8 mouse cellular contexts compared by ENCODE assay signal in the genomic region with DNA sequence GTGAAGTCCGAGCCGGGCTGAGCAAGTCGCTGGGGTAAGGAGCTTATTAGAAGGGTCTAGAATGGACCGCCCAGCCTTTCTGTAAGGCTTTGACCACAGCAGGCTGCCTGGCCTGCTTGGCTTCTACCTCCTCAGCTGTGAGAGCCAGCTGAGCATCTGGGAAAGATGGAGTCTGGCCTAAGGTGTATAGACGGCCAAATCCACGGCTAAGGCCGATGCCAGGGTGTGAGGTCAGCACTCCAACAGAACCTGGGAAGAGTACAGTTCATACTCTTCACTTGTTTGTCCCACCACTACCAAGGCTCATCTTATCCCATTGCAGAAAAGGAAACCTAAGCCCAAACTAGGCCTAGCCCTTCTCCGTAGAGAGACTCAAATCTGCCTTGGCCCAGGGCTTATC. TPM values are rescaled to one million over a fixed set of nuclear protein-coding genes. Genes with fewer than 3 reads are reported as not detected.
DNase-seq lines count a peak whose midpoint lies in the region; ATAC-seq lines count a peak whose summit lies in the region.

No protein-coding gene starts in this region.

- H3K36me3 ChIP-seq in heart, embryonic 10.5 days: no peaks in the 10 kb centered on the region
- no peaks in the 10 kb centered on the region for H3K36me3 ChIP-seq in hindbrain, embryonic 10.5 days
- H3K36me3 ChIP-seq in midbrain, embryonic 12.5 days: no peaks in the 10 kb centered on the region

- peak overlapping the region; percentile 86 for H3K9ac ChIP-seq in midbrain, embryonic 12.5 days (replicated peaks)

- H3K4me1 ChIP-seq in heart, embryonic 10.5 days: peaks cover 44% of the 10 kb centered on the region
- peaks cover 85% of the 10 kb centered on the region for H3K4me1 ChIP-seq in hindbrain, embryonic 10.5 days (replicated peaks)
- peaks cover 78% of the 10 kb centered on the region for H3K4me1 ChIP-seq in midbrain, embryonic 12.5 days

- intact Hi-C loops in heart, postnatal 25 days (cut with DNase I): no loop called here
- intact Hi-C loops in left cerebral cortex, postnatal 36 days (cut with DNase I): no loop called here

- DNase-seq in heart, embryonic 10.5 days (ENCODE audit: low spot score): no peak
- no peak for DNase-seq in heart, postnatal 25 days (ENCODE audit: low spot score)
- DNase-seq in cerebellum, adult 9-11 months: peak; percentile 79
- DNase-seq in hindbrain, embryonic 10.5 days (ENCODE audit: low spot score): no peak
- DNase-seq in B cell, adult 2 months: no peak
- no peak for DNase-seq in right cerebral cortex, postnatal 25 days
- no peak for DNase-seq in left cerebral cortex, postnatal 36 days (ENCODE audit: low spot score in 2 of 2)

- no peak for ATAC-seq in midbrain, embryonic 12.5 days (ENCODE audit: low FRiP score, low read depth)

- peaks cover 72% of the 10 kb centered on the region for H3K27me3 ChIP-seq in heart, embryonic 10.5 days (ENCODE audit: insufficient read depth, poor library complexity, severe bottlenecking)
- peaks cover 47% of the 10 kb centered on the region for H3K27me3 ChIP-seq in hindbrain, embryonic 10.5 days (ENCODE audit: insufficient read depth, poor library complexity, severe bottlenecking)
- H3K27me3 ChIP-seq in midbrain, embryonic 12.5 days: peaks cover 27% of the 10 kb centered on the region

- peak overlapping the region; percentile 73 for H3K4me2 ChIP-seq in midbrain, embryonic 12.5 days (replicated peaks)

- WGBS in heart, embryonic 10.5 days: 80% methylated on average over 8 of the region's 8 CpGs
- WGBS in hindbrain, embryonic 10.5 days: 75% methylated on average over 8 of the region's 8 CpGs
- WGBS in midbrain, embryonic 12.5 days: 69% methylated on average over 8 of the region's 8 CpGs

- no peaks in the 10 kb centered on the region for H3K9me3 ChIP-seq in heart, embryonic 10.5 days
- no peaks in the 10 kb centered on the region for H3K9me3 ChIP-seq in hindbrain, embryonic 10.5 days
- H3K9me3 ChIP-seq in midbrain, embryonic 12.5 days: no peaks in the 10 kb centered on the region

- H3K27ac ChIP-seq in heart, embryonic 10.5 days: 0 out of 2 replicates have a peak overlapping the region, but pooled peaks have one; percentile 13
- H3K27ac ChIP-seq in hindbrain, embryonic 10.5 days: peak overlapping the region; percentile 96
- peak overlapping the region; percentile 91; the same call in 1 of the 2 replicates for H3K27ac ChIP-seq in midbrain, embryonic 12.5 days (replicated peaks)

- H3K4me3 ChIP-seq in heart, embryonic 10.5 days: peak overlapping the region; percentile 73
- H3K4me3 ChIP-seq in hindbrain, embryonic 10.5 days: peak overlapping the region; percentile 75
- peak overlapping the region; percentile 74 for H3K4me3 ChIP-seq in midbrain, embryonic 12.5 days

RNA-seq across cellular contexts. Expression of gene Coro2b, which starts 1.3 kb away (rescaled TPM):
- polyA plus RNA-seq in heart, embryonic 10.5 days (2016; fragmentation: Nextera tagmentation; extraction: Ambion mirVana): 6.0 and 6.3 TPM in 2 replicates
- total RNA-seq in heart, postnatal 25 days (2021): 10 to 100 TPM in 1 of 2 experiments, 1 to 10 TPM in 1; 9.5 to 15.1 TPM
- 17.5 and 30.7 TPM in 2 replicates for polyA plus RNA-seq in hindbrain, embryonic 10.5 days (2016; fragmentation: Nextera tagmentation; extraction: Ambion mirVana)
- polyA plus RNA-seq in midbrain, embryonic 12.5 days (2016; fragmentation: Nextera tagmentation; extraction: Ambion mirVana): 28.9 and 34.0 TPM in 2 replicates
- 100 to 1,000 TPM; 171 to 177 TPM for total RNA-seq in left cerebral cortex, postnatal 36 days (2021)

Comparison
In these comparisons a context has a peak if more than half of its experiments do, and no peak if none do; other contexts are left out.
1. H3K27ac ChIP-seq: peak in every context shown above with its lines; median percentile 96 in hindbrain, embryonic 10.5 days; 91 in midbrain, embryonic 12.5 days; 13 in heart, embryonic 10.5 days.